Comparison of ENCODE assay signal across 8 mouse cellular contexts in genomic region chr11:20112006-20112740, GRCm38 (mm10). TPM values are rescaled to one million over a fixed set of nuclear protein-coding genes. Genes with fewer than 3 reads are reported as not detected.
DNase-seq lines count a peak whose midpoint lies in the region; ATAC-seq and TF ChIP-seq lines count a peak whose summit lies in the region.

No protein-coding gene starts in this region.

- peaks cover 13% of the 10 kb centered on the region; the same call in 1 of the 2 replicates for H3K36me3 ChIP-seq in lung, embryonic 14.5 days (ENCODE audit: insufficient read depth)
- no peaks in the 10 kb centered on the region for H3K36me3 ChIP-seq in thymus, adult 2 months (ENCODE audit: control insufficient read depth, insufficient read depth, low read length)

- no peaks in the 10 kb centered on the region for H3K9me3 ChIP-seq in lung, embryonic 14.5 days (ENCODE audit: low read depth, low read length)

- H3K27me3 ChIP-seq in lung, embryonic 14.5 days (ENCODE audit: insufficient read depth, low read length) = no peaks in the 10 kb centered on the region
- no peaks in the 10 kb centered on the region for H3K27me3 ChIP-seq in thymus, adult 2 months (ENCODE audit: control insufficient read depth, insufficient read depth, low read length)

- H3K9ac ChIP-seq in lung, embryonic 14.5 days = peak overlapping the region; percentile 75

- DNase-seq in MN1 (ENCODE audit: low spot score) = peak; percentile 91
- peak; percentile 67 to 72 for DNase-seq in cerebellum, adult 18-20 months
- DNase-seq in forelimb bud, embryonic 11.5 days (ENCODE audit: low read depth, low spot score) = peak; percentile 66
- peak; percentile 83 for DNase-seq in heart, postnatal 4 days
- DNase-seq in layer of hippocampus, adult 2 months (ENCODE audit: low spot score in 2 of 2) = peak; percentile 57 to 72
- peak; percentile 89 for DNase-seq in lung, embryonic 14.5 days
- DNase-seq in thymus, adult 2 months = peak; percentile 82

- WGBS in lung, embryonic 14.5 days = under 1% methylated on average over 41 of the region's 50 CpGs
- 2% methylated on average over 50 of the region's 50 CpGs for WGBS in thymus, adult 2 months

- H3K4me3 ChIP-seq in layer of hippocampus, adult 2 months = peak overlapping the region; percentile 91
- peak overlapping the region; percentile 67 for H3K4me3 ChIP-seq in lung, embryonic 14.5 days (ENCODE audit: low read depth, low read length)
- H3K4me3 ChIP-seq in thymus, adult 2 months (ENCODE audit: control insufficient read depth, insufficient read depth, low read length) = peak overlapping the region; percentile 96

- ATAC-seq in lung, embryonic 14.5 days (ENCODE audit: insufficient read depth) = peak; percentile 81
- ATAC-seq in neutrophil, adult 5-6 weeks (ENCODE audit: extremely low read depth, insufficient number of reproducible peaks, low FRiP score, poor library complexity, severe bottlenecking) = peak; percentile 70

- TF ChIP-seq POLR2A in thymus, adult 2 months (IDR thresholded peaks at IDR 0.05; ENCODE audit: control insufficient read depth, extremely low read depth, insufficient read depth, low read length, poor library complexity) = 0 out of 2 replicates have a peak, but pooled peaks have one; percentile 8

- no peak for TF ChIP-seq CTCF in layer of hippocampus, adult 2 months (conservative IDR thresholded peaks at IDR 0.05)
- no peak for TF ChIP-seq CTCF in lung, embryonic 14.5 days (IDR thresholded peaks at IDR 0.05; ENCODE audit: low read depth)
- TF ChIP-seq CTCF in thymus, adult 2 months (IDR thresholded peaks at IDR 0.05; ENCODE audit: borderline replicate concordance, control insufficient read depth, extremely low read depth, insufficient read depth, low read length, poor library complexity) = no peak

- H3K27ac ChIP-seq in layer of hippocampus, adult 2 months = peak overlapping the region; percentile 96
- H3K27ac ChIP-seq in lung, embryonic 14.5 days (ENCODE audit: low read depth) = peak overlapping the region; percentile 94
- peak overlapping the region; percentile 84 for H3K27ac ChIP-seq in thymus, adult 2 months (ENCODE audit: control insufficient read depth, insufficient read depth, low read length)

- peaks cover 3% of the 10 kb centered on the region; the same call in 1 of the 2 replicates for H3K4me1 ChIP-seq in lung, embryonic 14.5 days (ENCODE audit: insufficient read depth)
- H3K4me1 ChIP-seq in thymus, adult 2 months (replicated peaks; ENCODE audit: control insufficient read depth, insufficient read depth, low read length) = peaks cover 9% of the 10 kb centered on the region

- H3K4me2 ChIP-seq in lung, embryonic 14.5 days = peak overlapping the region; percentile 73

RNA-seq across cellular contexts. Expression of gene Actr2, which starts 0.5 kb away (rescaled TPM):
- total RNA-seq in heart, postnatal 4 days (2021) = 100 to 1,000 TPM; 109 TPM
- total RNA-seq in layer of hippocampus, adult 2 months (2021) = 100 to 1,000 TPM; 330 to 344 TPM
- polyA plus RNA-seq in lung, embryonic 14.5 days (2014; fragmentation: Nextera tagmentation; extraction: Ambion mirVana) = 65.9 and 67.4 TPM in 2 replicates
- 376 and 392 TPM in 2 replicates for total RNA-seq in neutrophil, adult 5-6 weeks (2017)
- 40.8 and 41.7 TPM in 2 replicates for polyA plus RNA-seq in thymus, adult 2 months (2012; rRNA removed)

Comparison
In these comparisons a context has a peak if more than half of its experiments do, and no peak if none do; other contexts are left out.
1. Peak in every context shown above with its lines: DNase-seq, ATAC-seq, H3K4me3 ChIP-seq and H3K27ac ChIP-seq.